Mouse (Mus musculus): Measurements from ENCODE around the gene Rab34. TPM values are rescaled to one million over a fixed set of nuclear protein-coding genes. Genes with fewer than 3 reads are reported as not detected.

Gene Rab34
- polyA plus RNA-seq, 1 experiment from 2014 or later = 59.0 TPM

DNA sequence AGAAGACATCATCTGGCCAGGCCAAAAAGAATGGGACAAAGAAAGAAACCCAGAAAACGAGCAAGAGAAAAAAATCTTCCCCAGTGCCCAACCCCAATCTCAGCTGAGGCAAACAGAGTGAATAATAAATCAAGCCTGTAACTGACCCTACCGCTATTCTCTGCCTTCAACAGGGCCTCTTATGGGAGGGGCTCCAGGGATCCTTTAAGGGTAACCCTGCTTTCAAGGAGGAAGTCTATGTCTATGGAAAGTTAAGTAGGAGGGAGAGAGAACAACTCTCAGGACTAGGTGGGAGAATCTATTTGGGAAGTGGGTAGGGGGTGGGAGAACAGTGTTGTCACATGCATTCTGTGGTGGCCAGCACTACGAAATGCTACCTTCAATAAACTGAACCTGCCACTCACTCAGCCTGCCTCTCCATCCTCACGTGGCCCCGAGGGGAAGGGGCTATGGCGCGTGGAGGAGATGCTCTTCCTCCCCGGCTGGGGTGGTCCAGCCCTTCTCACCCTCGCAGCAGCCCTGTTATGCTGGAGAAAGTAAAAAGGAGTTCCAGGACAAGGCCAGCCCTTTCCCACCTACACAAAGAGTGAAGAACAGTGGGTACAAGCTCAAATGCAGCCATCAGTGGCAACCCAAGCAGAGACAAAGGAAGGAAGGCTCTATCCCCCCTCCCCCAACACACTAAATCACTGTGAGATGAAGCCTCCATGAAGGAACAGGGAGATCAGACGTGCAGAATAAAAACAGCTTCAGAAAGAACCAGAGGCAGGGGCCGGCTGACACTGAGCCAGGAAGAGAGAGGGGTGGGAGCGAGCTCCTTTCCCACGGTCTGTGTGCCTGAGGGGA is 17.4 kb downstream of the Rab34 start:
- H3K9ac ChIP-seq (ENCODE audit: low read length) = no peak overlapping the region
- H3K36me3 ChIP-seq (ENCODE audit: control insufficient read depth, insufficient read depth, low read length) = peaks cover 36% of the 10 kb centered on the region
- H3K27me3 ChIP-seq (ENCODE audit: control insufficient read depth, insufficient read depth, low read length) = no peaks in the 10 kb centered on the region
- TF ChIP-seq EP300 (optimal IDR thresholded peaks at IDR 0.05) (no peak), CTCF (IDR thresholded peaks at IDR 0.05; ENCODE audit: low read depth) (no peak)
- no peak overlapping the region for H3K4me3 ChIP-seq (ENCODE audit: low read depth, low read length)
- no peaks in the 10 kb centered on the region for H3K4me1 ChIP-seq (replicated peaks; ENCODE audit: control insufficient read depth, insufficient read depth)
- H3K4me2 ChIP-seq (replicated peaks; ENCODE audit: low read depth) = no peak overlapping the region
- DNase-seq (ENCODE audit: low spot score) = no peak
- no peak overlapping the region for H3K27ac ChIP-seq (replicated peaks)
- ATAC-seq (ENCODE audit: low FRiP score, low TSS enrichment) = no peak
- WGBS = 51% methylated on average over 13 of the region's 13 CpGs
- no peaks in the 10 kb centered on the region for H3K9me3 ChIP-seq (ENCODE audit: control insufficient read depth, low read length)

GRCm38 (mm10) chr11:78207190-78207589 is 19.0 kb downstream of the Rab34 start:
- no peak for ATAC-seq (ENCODE audit: low FRiP score, low TSS enrichment)
- Histone ChIP-seq H3K9ac (ENCODE audit: low read length) (no peak overlapping the region), H3K4me3 (ENCODE audit: low read depth, low read length) (no peak overlapping the region), H3K27me3 (ENCODE audit: control insufficient read depth, insufficient read depth, low read length) (no peaks in the 10 kb centered on the region), H3K4me1 (replicated peaks; ENCODE audit: control insufficient read depth, insufficient read depth) (no peaks in the 10 kb centered on the region), H3K9me3 (ENCODE audit: control insufficient read depth, low read length) (no peaks in the 10 kb centered on the region), H3K36me3 (ENCODE audit: control insufficient read depth, insufficient read depth, low read length) (peaks cover 44% of the 10 kb centered on the region), H3K4me2 (replicated peaks; ENCODE audit: low read depth) (no peak overlapping the region), H3K27ac (replicated peaks) (no peak overlapping the region)
- TF ChIP-seq EP300 (optimal IDR thresholded peaks at IDR 0.05) (no peak), CTCF (IDR thresholded peaks at IDR 0.05; ENCODE audit: low read depth) (no peak)
- DNase-seq (ENCODE audit: low spot score) = no peak
- WGBS = 83% methylated on average over 7 of the region's 7 CpGs

- H3K9ac ChIP-seq (ENCODE audit: low read length) = no peak overlapping the region
- H3K4me3 ChIP-seq (ENCODE audit: low read depth, low read length) = no peak overlapping the region
- H3K36me3 ChIP-seq (ENCODE audit: control insufficient read depth, insufficient read depth, low read length) = peaks cover 57% of the 10 kb centered on the region
- TF ChIP-seq CTCF (IDR thresholded peaks at IDR 0.05; ENCODE audit: low read depth) = no peak
- no peak for TF ChIP-seq EP300 (optimal IDR thresholded peaks at IDR 0.05)
- H3K9me3 ChIP-seq (ENCODE audit: control insufficient read depth, low read length) = no peaks in the 10 kb centered on the region
- H3K27ac ChIP-seq (replicated peaks) = no peak overlapping the region
- WGBS = 81% methylated on average over 6 of the region's 6 CpGs
- no peak overlapping the region for H3K4me2 ChIP-seq (replicated peaks; ENCODE audit: low read depth)
- no peaks in the 10 kb centered on the region for H3K27me3 ChIP-seq (ENCODE audit: control insufficient read depth, insufficient read depth, low read length)
- H3K4me1 ChIP-seq (replicated peaks; ENCODE audit: control insufficient read depth, insufficient read depth) = no peaks in the 10 kb centered on the region
- ATAC-seq (ENCODE audit: low FRiP score, low TSS enrichment) (0 out of 2 replicates have a peak, but pooled peaks have one; percentile 15), DNase-seq (ENCODE audit: low spot score) (no peak)
These were observed 21.7 kb downstream of the Rab34 start for GRCm38 (mm10) chr11:78209886-78210285.

GRCm38 (mm10) chr11:78210615-78211014 is 22.4 kb downstream of the Rab34 start:
- Histone ChIP-seq H3K27me3 (ENCODE audit: control insufficient read depth, insufficient read depth, low read length) (no peaks in the 10 kb centered on the region), H3K4me3 (ENCODE audit: low read depth, low read length) (no peak overlapping the region), H3K9ac (ENCODE audit: low read length) (no peak overlapping the region), H3K9me3 (ENCODE audit: control insufficient read depth, low read length) (no peaks in the 10 kb centered on the region), H3K36me3 (ENCODE audit: control insufficient read depth, insufficient read depth, low read length) (peaks cover 59% of the 10 kb centered on the region), H3K4me2 (replicated peaks; ENCODE audit: low read depth) (no peak overlapping the region), H3K4me1 (replicated peaks; ENCODE audit: control insufficient read depth, insufficient read depth) (no peaks in the 10 kb centered on the region), H3K27ac (replicated peaks) (no peak overlapping the region)
- peak; percentile 15; the same call in 1 of the 2 replicates for ATAC-seq (ENCODE audit: low FRiP score, low TSS enrichment)
- DNase-seq (ENCODE audit: low spot score) = no peak
- no peak for TF ChIP-seq CTCF (IDR thresholded peaks at IDR 0.05; ENCODE audit: low read depth)
- TF ChIP-seq EP300 (optimal IDR thresholded peaks at IDR 0.05) = no peak
- 59% methylated on average over 7 of the region's 7 CpGs for WGBS

DNA sequence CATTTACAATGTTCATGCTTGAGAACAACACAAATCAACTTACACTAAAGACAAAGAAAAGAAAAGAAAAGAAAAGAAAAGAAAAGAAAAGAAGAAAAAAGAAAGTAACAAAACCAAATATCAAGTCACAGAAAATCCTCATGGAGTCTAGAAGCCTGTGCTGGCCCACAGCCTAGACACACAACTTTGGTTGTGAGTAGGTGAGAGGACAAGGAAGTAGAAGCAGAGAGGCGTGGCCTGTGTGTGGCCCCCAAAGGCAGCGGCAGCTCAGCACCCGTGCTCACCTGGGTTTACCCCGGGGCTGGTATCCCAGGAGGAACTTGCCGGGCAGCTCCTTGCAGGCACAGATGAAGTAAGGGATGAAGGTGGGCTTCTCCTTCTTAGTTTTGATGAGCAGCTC is 23.3 kb downstream of the Rab34 start:
- no peaks in the 10 kb centered on the region for H3K4me1 ChIP-seq (replicated peaks; ENCODE audit: control insufficient read depth, insufficient read depth)
- 66% methylated on average over 5 of the region's 5 CpGs for WGBS
- no peaks in the 10 kb centered on the region for H3K9me3 ChIP-seq (ENCODE audit: control insufficient read depth, low read length)
- no peaks in the 10 kb centered on the region for H3K27me3 ChIP-seq (ENCODE audit: control insufficient read depth, insufficient read depth, low read length)
- H3K4me3 ChIP-seq (ENCODE audit: low read depth, low read length) = no peak overlapping the region
- H3K27ac ChIP-seq (replicated peaks) = no peak overlapping the region
- H3K4me2 ChIP-seq (replicated peaks; ENCODE audit: low read depth) = no peak overlapping the region
- TF ChIP-seq CTCF (IDR thresholded peaks at IDR 0.05; ENCODE audit: low read depth) (no peak), EP300 (optimal IDR thresholded peaks at IDR 0.05) (no peak)
- peaks cover 57% of the 10 kb centered on the region for H3K36me3 ChIP-seq (ENCODE audit: control insufficient read depth, insufficient read depth, low read length)
- no peak overlapping the region for H3K9ac ChIP-seq (ENCODE audit: low read length)
- 0 out of 2 replicates have a peak, but pooled peaks have one; percentile 63 for ATAC-seq (ENCODE audit: low FRiP score, low TSS enrichment)
- DNase-seq (ENCODE audit: low spot score) = peak; percentile 72
